Mouse (Mus musculus) megakaryocyte, adult 5-6 weeks (primary cell): Measurements from ENCODE around the gene Defb21. TPM values are rescaled to one million over a fixed set of nuclear protein-coding genes. Genes with fewer than 3 reads are reported as not detected.
A peak's percentile ranks its signal among the peaks of the same experiment; 100 is the strongest.

Experiments used
- ATAC-seq: 2 replicates; pipeline ENCODE4 v1.8.0; 2016; ENCODE audit warnings: mild to moderate bottlenecking, inconsistent platforms; ENCODE audit not compliant: poor library complexity, severe bottlenecking
- total RNA-seq, 2 experiments: library from RNA; stranded (forward) in 1 of 2; stranded (reverse) in 1 of 2; fragments of 153-499, 151-499 nt in 1 of 2; fragments of 221-1000, 200-1000 nt in 1 of 2; gene quantifications; 2 replicates each; pipeline versions ENCODE4 v1.2.3 to v1.2.4; 2015 to 2017

Gene Defb21
- total RNA-seq, 2 experiments from 2014 or later: not detected

GRCm38 (mm10) chr2:152601275-152601960, 28.9 kb downstream of the Defb21 start:
- peak; percentile 45; the same call in 1 of the 2 replicates for ATAC-seq

- ATAC-seq: no peak
Measured at GRCm38 (mm10) chr2:152604057-152604456, 31.5 kb downstream of the Defb21 start, which contains the start of gene Defb36. Gene Defb36 (plus strand): TSS chr2:152604327.

- no peak for ATAC-seq
Measured at GRCm38 (mm10) chr2:152607746-152608145, 35.2 kb downstream of the Defb21 start.

- ATAC-seq: no peak
Measured at GRCm38 (mm10) chr2:152608719-152609118, 36.2 kb downstream of the Defb21 start.

- no peak for ATAC-seq
Measured at GRCm38 (mm10) chr2:152612193-152612592, 39.6 kb downstream of the Defb21 start.

- peak; percentile 86 for ATAC-seq
Measured at GRCm38 (mm10) chr2:152615563-152615962, 43.0 kb downstream of the Defb21 start.

- ATAC-seq: no peak
Measured at GRCm38 (mm10) chr2:152616470-152616869, 43.9 kb downstream of the Defb21 start.

- ATAC-seq: no peak
Measured at GRCm38 (mm10) chr2:152617374-152617773, 44.8 kb downstream of the Defb21 start.

- ATAC-seq: peak; percentile 92
Measured at GRCm38 (mm10) chr2:152620367-152621134, 48.0 kb downstream of the Defb21 start.

GRCm38 (mm10) chr2:152622151-152622550, 49.6 kb downstream of the Defb21 start:
- no peak for ATAC-seq

- ATAC-seq: no peak
Measured at GRCm38 (mm10) chr2:152622953-152623352, 50.4 kb downstream of the Defb21 start, which contains the start of gene Defb25. Gene Defb25 (minus strand): TSS chr2:152623053.

Other genes with a start within 250 kb of the Defb21 start
- 45.4 and 46.2 TPM in 2 replicates for gene Rbck1, start 240.1 kb upstream of the Defb21 start, total RNA-seq (2015)
- 54.8 and 55.5 TPM in 2 replicates for gene Rbck1, start 240.1 kb upstream of the Defb21 start, total RNA-seq (2017)
- gene Trib3, start 228.7 kb upstream of the Defb21 start, total RNA-seq (2015): 0.16 and 1.3 TPM in 2 replicates
- gene Trib3, start 228.7 kb upstream of the Defb21 start, total RNA-seq (2017): 1.1 TPM in 1 of 2 replicates, not detected in the other
- not detected in 2 replicates for gene Nrsn2, start 196.1 kb upstream of the Defb21 start, total RNA-seq (2015)
- gene Nrsn2, start 196.1 kb upstream of the Defb21 start, total RNA-seq (2017): not detected in 2 replicates
- gene Sox12, start 174.7 kb upstream of the Defb21 start, total RNA-seq (2015): 0.27 and 0.60 TPM in 2 replicates
- gene Sox12, start 174.7 kb upstream of the Defb21 start, total RNA-seq (2017): 0.12 and 0.15 TPM in 2 replicates
- 0.98 and 1.9 TPM in 2 replicates for gene Zcchc3, start 157.7 kb upstream of the Defb21 start, total RNA-seq (2015)
- 2.1 and 2.6 TPM in 2 replicates for gene Zcchc3, start 157.7 kb upstream of the Defb21 start, total RNA-seq (2017)
- not detected in 2 replicates for gene 6820408C15Rik, start 157.2 kb upstream of the Defb21 start, total RNA-seq (2015)
- gene 6820408C15Rik, start 157.2 kb upstream of the Defb21 start, total RNA-seq (2017): not detected in 2 replicates
- not detected in 2 replicates for gene Defb23, start 108.1 kb upstream of the Defb21 start, total RNA-seq (2015)
- gene Defb23, start 108.1 kb upstream of the Defb21 start, total RNA-seq (2017): not detected in 2 replicates
- gene Defb20, start 95.7 kb upstream of the Defb21 start, total RNA-seq (2015): not detected in 2 replicates
- gene Defb20, start 95.7 kb upstream of the Defb21 start, total RNA-seq (2017): not detected in 2 replicates
- gene Defb22, start 82.6 kb upstream of the Defb21 start, total RNA-seq (2015): not detected in 2 replicates
- gene Defb22, start 82.6 kb upstream of the Defb21 start, total RNA-seq (2017): not detected in 2 replicates
- not detected in 2 replicates for gene Defb26, start 61.1 kb upstream of the Defb21 start, total RNA-seq (2015)
- not detected in 2 replicates for gene Defb26, start 61.1 kb upstream of the Defb21 start, total RNA-seq (2017)
- not detected in 2 replicates for gene Defb28, start 54.5 kb upstream of the Defb21 start, total RNA-seq (2015)
- not detected in 2 replicates for gene Defb28, start 54.5 kb upstream of the Defb21 start, total RNA-seq (2017)
- not detected in 2 replicates for gene Defb29, start 32.6 kb upstream of the Defb21 start, total RNA-seq (2015)
- not detected in 2 replicates for gene Defb29, start 32.6 kb upstream of the Defb21 start, total RNA-seq (2017)
- gene Gm17416, start 3.4 kb upstream of the Defb21 start, total RNA-seq (2015): not detected in 2 replicates
- gene Gm17416, start 3.4 kb upstream of the Defb21 start, total RNA-seq (2017): not detected in 2 replicates
- not detected in 2 replicates for gene Defb19, start 7.6 kb downstream of the Defb21 start, total RNA-seq (2015)
- not detected in 2 replicates for gene Defb19, start 7.6 kb downstream of the Defb21 start, total RNA-seq (2017)
- gene Defb45, start 26.7 kb downstream of the Defb21 start, total RNA-seq (2015): not detected in 2 replicates
- not detected in 2 replicates for gene Defb45, start 26.7 kb downstream of the Defb21 start, total RNA-seq (2017)
- not detected in 2 replicates for gene Defb36, start 31.6 kb downstream of the Defb21 start, total RNA-seq (2015)
- not detected in 2 replicates for gene Defb36, start 31.6 kb downstream of the Defb21 start, total RNA-seq (2017)
- gene Defb25, start 50.3 kb downstream of the Defb21 start, total RNA-seq (2015): not detected in 2 replicates
- gene Defb25, start 50.3 kb downstream of the Defb21 start, total RNA-seq (2017): not detected in 2 replicates
- gene Rem1, start 54.2 kb downstream of the Defb21 start, total RNA-seq (2015): 8.9 and 10.2 TPM in 2 replicates
- 9.0 and 15.4 TPM in 2 replicates for gene Rem1, start 54.2 kb downstream of the Defb21 start, total RNA-seq (2017)
- gene H13, start 96.7 kb downstream of the Defb21 start, total RNA-seq (2015): 165 and 166 TPM in 2 replicates
- 100 and 109 TPM in 2 replicates for gene H13, start 96.7 kb downstream of the Defb21 start, total RNA-seq (2017)
- 8.4 and 9.3 TPM in 2 replicates for gene Mcts2, start 114.3 kb downstream of the Defb21 start, total RNA-seq (2015)
- gene Mcts2, start 114.3 kb downstream of the Defb21 start, total RNA-seq (2017): 7.1 and 8.3 TPM in 2 replicates
- gene Id1, start 163.5 kb downstream of the Defb21 start, total RNA-seq (2015): 28.4 and 48.3 TPM in 2 replicates
- gene Id1, start 163.5 kb downstream of the Defb21 start, total RNA-seq (2017): 35.0 and 40.1 TPM in 2 replicates
- gene Cox4i2, start 181.4 kb downstream of the Defb21 start, total RNA-seq (2015): 0.20 and 0.55 TPM in 2 replicates
- gene Cox4i2, start 181.4 kb downstream of the Defb21 start, total RNA-seq (2017): 0.41 TPM in 1 of 2 replicates, not detected in the other